Mouse (Mus musculus) mouse trophoblast stem cell (cell line): Measurements from ENCODE around the gene Cmtm8.

Experiments used
- in situ Hi-C, 2 experiments: fragments of 300-500 bp; cut with MseI, MboI; formaldehyde crosslinking; loops; 2 replicates in 1 of 2; 3 replicates in 1 of 2; pipeline ENCODE4 v1.15.1; 2025

Gene Cmtm8

GRCm38 (mm10) chr9:114787134-114787533, 56.8 kb downstream of the Cmtm8 start:
- in situ Hi-C loops = no loop called here

GRCm38 (mm10) chr9:114785432-114786125, 58.4 kb downstream of the Cmtm8 start:
- in situ Hi-C loops = no loop called here

GRCm38 (mm10) chr9:114781526-114782212, 62.3 kb downstream of the Cmtm8 start, which contains the start of gene Cmtm7:
Gene Cmtm7 (minus strand): TSS chr9:114781856.
- in situ Hi-C loops = no loop called here

- in situ Hi-C loops = no loop called here
Measured at GRCm38 (mm10) chr9:114780746-114781525, 63.0 kb downstream of the Cmtm8 start.

- in situ Hi-C loops = no loop called here
Measured at GRCm38 (mm10) chr9:114779984-114780745, 63.8 kb downstream of the Cmtm8 start.

GRCm38 (mm10) chr9:114778877-114779276, 65.1 kb downstream of the Cmtm8 start:
- in situ Hi-C loops = no loop called here

GRCm38 (mm10) chr9:114778047-114778390, 65.9 kb downstream of the Cmtm8 start:
- in situ Hi-C loops = no loop called here

- in situ Hi-C loops = no loop called here
Measured at GRCm38 (mm10) chr9:114777178-114778046, 66.5 kb downstream of the Cmtm8 start.

- in situ Hi-C loops = no loop called here
Measured at GRCm38 (mm10) chr9:114776361-114776760, 67.6 kb downstream of the Cmtm8 start.

GRCm38 (mm10) chr9:114775272-114775671, 68.7 kb downstream of the Cmtm8 start:
- in situ Hi-C loops = no loop called here

- in situ Hi-C loops = no loop called here
Measured at GRCm38 (mm10) chr9:114774629-114775028, 69.3 kb downstream of the Cmtm8 start.

- in situ Hi-C loops = no loop called here
Measured at GRCm38 (mm10) chr9:114771565-114771964, 72.4 kb downstream of the Cmtm8 start.

GRCm38 (mm10) chr9:114770224-114770623, 73.7 kb downstream of the Cmtm8 start:
- in situ Hi-C loops = no loop called here

GRCm38 (mm10) chr9:114768066-114768465, 75.9 kb downstream of the Cmtm8 start:
- in situ Hi-C loops = no loop called here

GRCm38 (mm10) chr9:114767507-114767906, 76.4 kb downstream of the Cmtm8 start:
- in situ Hi-C loops = no loop called here

- in situ Hi-C loops = no loop called here
Measured at GRCm38 (mm10) chr9:114767030-114767429, 76.9 kb downstream of the Cmtm8 start.

GRCm38 (mm10) chr9:114763341-114763740, 80.6 kb downstream of the Cmtm8 start:
- in situ Hi-C loops = no loop called here

GRCm38 (mm10) chr9:114761848-114762247, 82.1 kb downstream of the Cmtm8 start:
- in situ Hi-C loops = no loop called here

GRCm38 (mm10) chr9:114760353-114760752, 83.6 kb downstream of the Cmtm8 start:
- in situ Hi-C loops = no loop called here

GRCm38 (mm10) chr9:114759886-114760285, 84.1 kb downstream of the Cmtm8 start:
- in situ Hi-C loops = no loop called here

- in situ Hi-C loops = no loop called here
Measured at GRCm38 (mm10) chr9:114758801-114759200, 85.2 kb downstream of the Cmtm8 start.
